Mouse (Mus musculus) ovary, postnatal 10 days (tissue): ENCODE results near the gene Gm28539.
A peak's percentile ranks its signal among the peaks of the same experiment; 100 is the strongest.
"Not testable (repeated sequence)": the region's sequence is repeated elsewhere in the genome, so short reads cannot be mapped to it uniquely, and the experiment has no call there.

ENCODE experiments used
- DNase-seq: peaks from one replicate; pipeline ENCODE4 v3.0.0; 2022; ENCODE audit warnings: low spot score

Gene Gm28539

DNA sequence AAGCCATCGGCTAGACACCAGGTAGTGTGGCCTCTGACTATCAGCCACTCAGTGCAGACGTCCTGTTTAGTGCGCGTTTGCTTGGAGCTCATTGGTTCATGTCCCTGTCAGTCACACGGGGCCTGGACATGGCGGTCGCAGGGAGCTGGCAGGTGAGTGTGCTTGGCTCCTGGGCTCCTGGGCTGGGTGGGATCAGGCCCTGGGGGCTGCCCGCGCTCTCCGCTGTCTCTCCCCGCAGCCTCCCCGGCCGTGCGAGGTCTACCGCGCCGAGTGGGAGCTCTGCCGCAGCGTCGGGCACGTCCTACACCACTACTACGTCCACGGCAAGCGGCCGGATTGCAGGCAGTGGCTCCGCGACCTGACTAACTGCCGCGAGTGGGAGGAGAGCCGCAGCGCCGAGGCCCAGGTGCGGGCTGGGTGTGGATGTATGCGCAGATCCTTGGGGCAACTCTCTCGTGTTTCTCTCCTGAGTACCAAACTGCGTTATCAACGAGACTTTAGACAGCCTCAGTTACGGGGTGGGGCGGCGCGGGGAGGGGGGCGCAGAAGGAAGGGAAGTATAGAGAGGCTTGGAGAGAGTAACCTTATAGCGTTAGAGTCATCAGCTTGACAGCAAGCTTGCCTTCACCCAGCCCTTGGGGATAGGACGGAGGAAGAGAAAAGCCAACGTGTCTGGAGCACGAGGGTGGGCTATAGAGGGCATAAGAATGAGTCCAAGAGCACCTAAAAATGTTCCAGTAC lies at the start of gene Gm28539, which contains the start of gene 2510002D24Rik:
TSS of gene Gm28539 (plus strand) at position 117 of the 741 bp plus-strand sequence.
TSS of gene 2510002D24Rik (plus strand) at position 111 of the 741 bp plus-strand sequence.
- DNase-seq, result peak; percentile 85

DNA sequence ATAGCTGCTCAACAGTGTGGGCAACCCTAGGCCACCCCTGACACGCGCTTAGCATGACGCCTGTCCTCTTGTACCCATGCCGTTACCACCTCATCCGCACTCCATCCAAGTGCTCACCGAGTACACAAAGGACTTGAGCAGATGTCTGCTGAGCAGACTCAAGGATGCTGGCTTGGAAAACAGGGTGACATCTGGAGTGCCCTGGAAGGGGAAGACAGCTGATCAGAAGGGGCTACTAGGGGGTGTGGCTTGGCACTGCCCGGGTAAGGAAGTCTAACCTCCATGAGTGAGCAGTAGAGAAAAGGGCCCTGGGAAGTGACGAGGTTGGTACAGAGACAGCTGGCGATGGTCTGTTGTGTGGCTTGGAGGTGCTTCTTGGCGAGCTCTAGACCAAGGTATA lies 49.7 kb upstream of the Gm28539 start:
- no peak for DNase-seq

DNA sequence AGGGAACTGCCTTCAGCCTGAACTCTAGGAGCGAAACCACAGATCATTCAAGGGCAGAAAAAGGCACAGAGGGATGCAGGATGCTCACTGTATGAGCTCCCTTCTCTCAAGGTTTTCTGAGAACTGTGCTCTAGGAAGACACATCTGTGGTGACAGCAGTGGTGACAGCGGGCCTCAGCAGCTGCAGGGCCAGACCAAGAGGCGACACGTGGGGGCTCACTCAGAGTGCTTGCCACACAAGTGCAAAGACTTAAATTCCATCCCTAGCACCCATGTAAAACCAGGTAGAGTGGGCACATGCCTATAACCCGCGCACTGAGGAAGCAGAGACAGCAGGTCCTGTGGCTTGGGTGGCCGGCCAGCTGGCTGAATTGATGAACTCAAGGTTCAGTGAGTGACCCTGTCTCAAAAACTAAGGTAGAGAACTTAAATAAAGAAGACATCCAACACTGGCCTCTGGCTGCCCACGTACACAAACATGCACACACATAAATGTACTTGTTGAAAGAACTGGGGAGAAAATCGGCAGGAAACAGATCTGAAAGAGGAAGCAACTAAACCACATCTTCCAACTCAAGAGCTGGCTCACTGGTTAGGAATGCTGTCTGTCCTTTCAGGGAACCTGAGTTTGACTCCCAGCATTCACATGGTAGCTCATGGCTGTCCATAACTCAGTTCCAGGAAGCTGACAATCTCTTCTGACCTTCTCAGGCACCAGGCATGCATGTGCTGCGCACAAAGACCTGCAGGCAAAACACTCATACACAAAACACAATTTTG lies 47.6 kb upstream of the Gm28539 start:
- DNase-seq, result no peak

DNA sequence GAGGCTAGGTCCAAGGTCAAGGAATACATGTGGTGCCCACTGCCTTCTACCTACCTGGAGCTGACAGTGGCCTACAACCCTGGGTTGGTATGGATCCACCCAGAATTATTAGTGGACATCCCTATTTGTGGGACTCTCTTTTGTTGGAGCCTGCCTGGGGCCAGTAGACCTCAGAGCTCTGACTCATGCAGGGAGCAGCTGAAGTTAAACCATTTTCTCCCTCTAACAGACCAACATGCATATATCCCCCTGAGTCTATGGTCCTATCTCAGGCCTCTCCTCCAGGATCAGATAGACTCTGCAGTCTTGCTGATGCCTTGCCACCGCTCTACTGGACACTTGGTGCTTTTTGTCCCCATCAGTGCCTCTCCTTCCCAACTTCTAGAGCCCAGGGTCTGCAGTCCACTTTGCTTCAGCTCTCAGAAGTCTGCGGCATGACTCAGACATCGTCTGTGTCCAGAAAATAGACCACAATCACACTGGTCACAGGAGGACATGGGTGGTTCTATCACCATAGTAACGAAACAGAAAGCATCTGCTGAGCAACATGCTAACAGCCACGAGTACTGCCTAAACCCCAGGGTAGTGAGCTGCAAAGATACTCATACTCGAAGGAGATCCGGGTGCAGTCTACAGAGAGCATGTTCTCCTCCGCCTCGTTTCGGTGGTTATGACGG lies 41.0 kb upstream of the Gm28539 start:
- DNase-seq, result no peak

DNA sequence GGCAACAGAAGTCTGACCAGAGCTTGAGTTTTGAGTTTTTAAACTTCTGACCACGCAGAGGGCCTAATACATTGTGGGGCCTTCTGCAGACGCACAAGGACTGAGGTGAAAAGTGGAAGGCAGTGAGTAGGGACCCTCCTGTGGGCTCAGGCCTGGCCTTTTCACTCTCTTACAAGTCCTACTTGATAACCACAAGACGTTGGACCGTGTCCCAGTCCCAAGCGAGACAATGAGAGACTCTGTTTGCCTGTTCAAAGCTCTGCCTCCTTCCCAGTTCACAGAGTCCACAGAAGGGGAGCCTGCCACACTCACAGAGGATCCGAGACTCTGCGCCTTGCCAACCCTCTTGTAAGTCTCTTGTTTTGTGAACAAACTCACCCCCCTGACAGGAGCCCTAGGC lies 39.7 kb upstream of the Gm28539 start:
- DNase-seq, result no peak

DNA sequence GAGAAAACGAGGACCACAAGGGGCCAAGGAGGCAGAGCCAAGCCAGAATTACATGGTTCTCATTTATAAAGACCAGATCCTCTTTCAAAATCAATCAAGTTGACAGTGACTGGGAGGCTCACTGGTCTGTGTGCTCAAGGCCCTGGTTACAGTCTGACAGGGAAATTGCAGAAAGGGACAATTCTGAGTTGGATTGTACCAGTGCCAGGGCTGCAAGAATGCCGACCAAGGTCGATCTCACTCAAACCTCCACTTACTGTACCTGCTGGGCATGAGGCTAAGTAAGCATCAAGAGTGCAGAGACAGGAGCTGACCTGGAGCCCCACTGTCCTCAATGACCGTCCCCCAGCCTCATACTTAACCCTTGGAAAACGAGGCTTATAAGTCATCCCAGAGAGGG lies 38.2 kb upstream of the Gm28539 start:
- no peak for DNase-seq

DNA sequence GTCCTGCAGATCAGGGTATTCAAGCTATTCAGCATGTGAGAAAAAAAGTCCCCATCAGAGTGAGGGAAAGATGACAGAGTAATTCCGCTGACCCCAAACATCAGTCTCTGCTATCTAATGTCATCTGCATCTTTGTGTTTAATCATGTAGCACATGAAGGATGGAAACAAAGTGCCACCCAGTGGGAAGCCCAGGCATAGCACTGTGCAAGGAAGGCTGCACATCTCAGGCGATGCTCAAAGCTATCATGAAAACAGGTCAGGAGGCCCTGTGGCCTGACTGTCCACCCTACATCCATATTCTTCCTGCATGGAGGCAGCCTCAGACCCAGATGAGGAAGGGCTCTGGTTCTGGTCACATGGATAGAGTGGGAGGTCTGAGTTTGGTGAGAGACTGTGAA lies 37.5 kb upstream of the Gm28539 start:
- no peak for DNase-seq

DNA sequence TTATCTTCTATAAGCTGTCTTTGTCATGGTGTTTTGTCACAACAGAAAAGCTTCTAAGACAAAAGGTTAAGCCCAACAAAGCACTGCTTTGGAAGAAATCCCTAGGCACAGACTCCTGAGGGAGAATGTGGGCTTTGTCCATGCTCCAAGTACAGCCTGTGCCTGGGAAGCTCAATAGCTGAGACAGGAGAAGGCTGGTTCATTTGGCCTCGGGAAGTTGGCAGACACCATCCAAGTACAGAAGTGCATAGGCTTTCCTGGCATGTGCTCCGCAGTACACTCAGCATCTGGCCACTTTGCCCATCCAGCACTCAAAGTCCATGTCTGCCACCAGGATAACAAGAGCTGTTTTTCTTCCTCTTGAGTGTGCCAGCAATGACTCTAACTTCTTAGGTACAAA lies 30.6 kb upstream of the Gm28539 start:
- DNase-seq, result no peak

DNA sequence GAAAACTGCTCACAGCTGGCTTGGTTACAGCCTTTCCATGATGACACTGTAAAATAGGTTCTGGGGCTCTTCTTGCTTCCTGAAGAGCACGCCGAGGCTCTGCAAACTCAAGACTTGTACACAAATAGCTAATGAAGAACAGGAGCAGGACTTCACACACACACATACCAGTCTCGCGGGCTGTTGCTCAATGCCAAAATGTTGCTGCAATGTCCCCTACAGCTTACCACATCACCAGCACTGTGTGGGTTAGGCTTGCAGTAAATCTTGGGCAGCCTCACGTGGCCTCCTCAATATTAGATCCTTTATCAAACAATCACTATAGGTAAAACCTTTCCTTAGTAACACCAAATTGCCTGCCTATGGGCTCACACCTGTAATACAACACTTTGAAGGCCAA lies 27.4 kb upstream of the Gm28539 start:
- no peak for DNase-seq

DNA sequence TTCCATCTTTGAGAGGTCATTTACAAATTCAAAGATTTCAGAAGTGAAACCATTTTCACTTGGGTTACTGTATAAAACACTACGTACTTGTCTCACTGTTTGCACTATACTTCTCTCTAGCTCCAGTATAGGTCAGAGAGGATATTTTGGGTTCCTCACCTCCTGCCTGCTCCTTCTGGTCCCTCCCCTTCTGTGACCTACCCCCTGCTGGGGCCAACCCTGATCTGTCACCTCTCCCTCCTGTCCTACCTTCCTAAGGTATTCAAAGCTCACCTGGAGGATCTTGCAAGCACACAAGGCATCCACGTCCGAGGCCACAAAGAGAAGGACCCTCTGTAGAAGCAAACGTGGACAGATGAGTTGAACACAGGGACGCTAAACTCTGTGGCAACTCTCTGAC lies 25.4 kb upstream of the Gm28539 start:
- no peak for DNase-seq

DNA sequence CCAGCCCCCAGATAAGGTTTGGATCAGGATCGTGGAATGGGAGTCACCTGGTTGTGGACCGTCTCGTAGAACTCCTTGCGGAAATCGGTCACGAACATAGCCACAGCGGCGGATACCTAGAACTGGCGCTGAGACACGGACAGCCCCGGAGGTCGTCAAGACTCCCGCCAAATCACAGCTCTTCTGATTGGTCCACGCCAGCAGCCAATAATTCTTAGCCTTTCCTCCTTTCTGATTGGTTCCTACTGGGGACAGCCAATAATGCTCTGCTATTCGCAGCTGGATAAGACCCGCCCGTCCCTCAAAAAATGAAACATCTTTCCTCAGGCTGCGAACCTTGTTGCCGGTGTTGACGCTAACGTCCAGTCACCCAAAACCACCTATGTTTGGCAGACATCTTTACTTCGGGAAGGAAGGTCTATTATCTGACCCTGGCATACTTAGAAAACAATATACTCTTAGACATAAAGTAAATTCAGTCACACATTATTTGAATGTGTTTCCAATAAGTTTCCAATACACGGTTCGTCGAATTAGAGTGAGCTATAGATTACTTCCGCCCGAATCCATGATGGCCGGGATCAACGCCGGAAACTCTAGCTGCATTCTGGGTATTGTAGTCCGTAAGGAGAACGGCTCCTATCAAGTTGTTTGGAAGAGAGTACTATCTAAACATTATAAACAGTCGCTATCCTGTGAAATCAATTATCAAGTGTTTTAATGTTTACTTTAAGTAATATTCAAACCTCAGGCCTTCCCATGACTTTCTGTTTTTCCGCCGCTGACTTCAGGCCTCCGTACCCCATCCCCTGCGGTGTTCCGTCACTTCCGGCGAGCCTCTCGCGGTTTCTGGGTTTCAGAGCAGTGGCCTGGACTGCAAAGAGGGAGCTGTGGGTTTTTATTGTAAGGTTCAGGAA lies 24.7 kb upstream of the Gm28539 start, which contains the start of the genes Ufd1 and Cdc45:
TSS of gene Ufd1 (plus strand) at position 312 of the 917 bp plus-strand sequence.
TSS of gene Cdc45 (minus strand) at position 520 of the 917 bp plus-strand sequence.
- DNase-seq, result peak; percentile 65

DNA sequence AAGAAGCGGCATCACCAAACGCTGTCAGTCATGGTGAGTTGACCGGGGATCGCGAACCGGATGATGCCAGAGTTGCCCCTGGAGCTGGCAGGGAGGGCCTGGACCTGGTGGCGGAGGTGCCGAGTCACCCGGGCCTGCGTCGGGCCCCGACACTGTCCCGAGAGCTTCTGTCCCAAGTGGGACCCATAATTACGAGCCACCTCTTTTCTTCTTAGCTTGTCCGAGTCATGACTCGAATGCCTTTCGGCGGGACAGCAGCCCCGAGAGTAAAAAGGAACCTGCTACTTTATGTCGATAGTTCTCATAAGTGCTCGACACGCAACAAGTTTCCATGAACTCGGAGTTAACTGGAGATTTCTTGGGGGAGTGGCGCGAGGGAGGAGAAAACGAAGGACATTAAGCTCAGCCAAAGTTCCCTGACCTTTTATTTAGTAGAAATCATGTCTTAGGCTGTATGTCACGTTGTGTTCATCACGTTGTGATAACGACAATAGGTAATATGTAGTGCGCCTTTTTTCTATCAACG lies 23.9 kb upstream of the Gm28539 start:
- no peak for DNase-seq

DNA sequence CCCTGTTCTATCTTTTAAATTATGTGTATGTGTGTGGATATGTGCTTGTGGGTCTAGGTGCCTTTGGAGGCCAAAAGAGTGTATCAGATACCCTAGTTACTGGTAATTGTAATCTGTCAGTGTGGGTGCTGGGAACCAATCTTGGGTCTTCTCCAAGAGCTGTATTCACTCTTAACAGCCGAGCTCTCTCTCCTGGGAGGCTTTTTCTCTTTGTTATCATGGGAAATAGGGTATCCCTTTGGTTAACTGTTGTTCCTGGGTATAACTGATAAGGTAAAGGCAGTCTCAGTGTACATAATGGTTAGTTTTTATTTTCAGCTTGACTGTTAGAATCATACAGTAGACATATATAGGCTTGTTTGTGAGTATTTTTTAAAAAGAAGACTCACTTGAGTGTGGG lies 14.0 kb upstream of the Gm28539 start:
- no peak for DNase-seq

DNA sequence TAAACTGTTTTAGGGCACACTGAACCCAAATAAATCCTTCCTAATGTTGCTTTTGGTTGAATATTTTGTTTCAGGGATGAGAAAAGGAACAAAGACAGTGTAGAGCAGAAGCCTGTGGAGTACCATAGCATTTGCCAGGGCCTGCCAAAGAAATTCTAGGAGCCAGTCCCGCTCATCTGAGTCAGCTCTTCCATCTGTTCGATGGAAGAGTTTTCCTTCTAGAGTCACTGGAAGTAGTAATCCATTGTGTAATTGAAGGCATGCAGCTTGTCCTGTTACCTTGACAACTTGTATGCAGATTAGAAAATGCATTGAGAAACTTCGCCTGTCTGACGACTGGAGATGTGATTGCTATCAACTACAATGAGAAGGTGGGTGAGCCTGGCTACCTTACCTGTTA lies 13.5 kb upstream of the Gm28539 start:
- no peak for DNase-seq

DNA sequence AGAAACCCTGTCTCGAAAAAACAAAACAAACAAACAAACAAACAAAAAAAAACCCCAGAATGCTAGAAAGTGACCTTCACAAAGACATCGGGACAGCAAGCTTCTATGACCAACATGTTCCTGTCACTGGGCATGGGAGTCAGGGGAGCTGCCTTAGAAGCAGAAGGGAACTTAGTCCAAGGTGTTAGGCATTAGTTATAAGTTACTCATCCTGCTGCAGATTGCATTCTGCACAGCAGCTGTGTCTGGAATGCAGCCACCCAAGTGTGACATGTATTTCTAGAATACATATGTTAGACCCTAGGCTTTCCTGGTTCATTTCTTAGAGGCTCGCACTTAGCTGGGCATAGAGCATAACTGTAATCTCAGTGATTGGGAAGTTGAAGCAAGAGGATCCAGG lies 7.8 kb upstream of the Gm28539 start:
- no peak for DNase-seq

DNA sequence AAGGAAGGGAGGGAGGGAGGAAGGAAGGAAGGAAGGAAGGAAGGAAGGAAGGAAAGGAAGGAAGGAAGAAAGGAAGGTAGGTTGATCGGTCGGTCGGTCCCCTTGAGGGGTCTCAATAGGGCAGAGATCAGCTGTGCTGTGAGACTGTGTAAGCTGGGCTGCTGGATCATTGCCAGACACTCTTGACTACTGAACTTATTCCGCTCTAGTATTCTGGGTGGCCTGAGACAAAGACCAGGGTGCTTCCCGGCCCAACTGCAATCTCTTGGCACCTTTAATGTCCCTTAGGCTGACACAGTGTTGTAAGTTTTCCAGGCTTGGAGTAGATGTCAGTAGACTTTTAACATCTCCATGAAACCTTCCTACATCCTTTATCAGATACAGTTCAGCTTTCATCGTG lies 7.3 kb upstream of the Gm28539 start:
- DNase-seq, result no peak

DNA sequence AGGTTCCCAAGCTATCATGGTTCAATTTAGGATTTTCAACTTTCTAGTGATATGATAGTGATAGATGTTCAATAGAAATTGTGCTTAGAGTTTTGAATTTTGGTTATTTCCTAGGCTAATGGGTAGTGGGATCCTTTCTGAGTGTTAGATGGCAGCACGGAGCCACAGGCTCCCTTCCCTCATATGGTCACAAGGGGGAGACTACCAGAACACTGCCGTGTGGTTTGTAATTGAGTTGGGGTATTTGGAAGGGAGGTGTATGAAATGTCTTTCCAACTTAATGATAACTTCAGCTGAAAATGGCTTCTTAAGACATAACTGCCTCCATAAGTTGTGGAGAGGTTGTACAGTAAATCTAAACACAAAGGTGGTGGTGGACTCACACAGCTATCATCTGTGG lies 2.9 kb upstream of the Gm28539 start:
- DNase-seq, result no peak

DNA sequence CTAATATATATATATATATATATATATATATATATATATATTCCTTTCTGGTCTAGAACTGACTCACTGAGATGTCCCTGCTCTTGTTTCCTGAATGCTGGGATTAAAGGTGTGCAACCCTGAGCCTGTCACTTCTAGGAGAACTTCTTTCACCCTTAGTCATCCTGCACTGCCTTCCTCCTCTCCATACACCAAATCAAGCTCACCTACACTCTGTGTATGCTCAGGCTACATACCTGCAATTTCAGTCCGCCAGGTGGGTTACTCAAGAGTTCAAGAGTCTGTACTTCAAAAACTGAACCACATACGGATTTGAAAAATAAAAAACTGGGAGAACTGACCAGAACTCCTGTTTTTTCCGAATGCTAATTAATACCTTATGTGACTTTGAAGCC lies 314 bp upstream of the Gm28539 start:
- no peak for DNase-seq

DNA sequence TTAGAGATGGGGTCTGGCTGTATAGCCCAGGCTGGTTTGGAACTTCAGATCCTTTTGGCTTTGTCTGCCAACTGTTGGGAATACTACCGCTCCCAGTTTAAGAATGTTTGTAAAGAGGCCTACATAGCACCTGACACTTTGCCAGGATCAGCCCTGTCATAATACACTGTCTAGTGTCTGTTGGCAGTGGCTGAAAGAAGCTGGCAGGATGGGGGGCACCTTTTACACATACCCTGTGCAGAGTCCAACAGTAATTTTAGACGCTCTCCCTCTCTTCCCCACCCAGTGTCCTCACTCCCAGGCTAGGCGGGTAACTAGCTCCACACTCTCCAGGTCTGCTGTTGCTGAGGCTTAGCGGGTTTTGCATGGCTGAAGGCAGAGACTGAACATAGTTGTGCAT lies 2.0 kb downstream of the Gm28539 start:
- no peak for DNase-seq

DNA sequence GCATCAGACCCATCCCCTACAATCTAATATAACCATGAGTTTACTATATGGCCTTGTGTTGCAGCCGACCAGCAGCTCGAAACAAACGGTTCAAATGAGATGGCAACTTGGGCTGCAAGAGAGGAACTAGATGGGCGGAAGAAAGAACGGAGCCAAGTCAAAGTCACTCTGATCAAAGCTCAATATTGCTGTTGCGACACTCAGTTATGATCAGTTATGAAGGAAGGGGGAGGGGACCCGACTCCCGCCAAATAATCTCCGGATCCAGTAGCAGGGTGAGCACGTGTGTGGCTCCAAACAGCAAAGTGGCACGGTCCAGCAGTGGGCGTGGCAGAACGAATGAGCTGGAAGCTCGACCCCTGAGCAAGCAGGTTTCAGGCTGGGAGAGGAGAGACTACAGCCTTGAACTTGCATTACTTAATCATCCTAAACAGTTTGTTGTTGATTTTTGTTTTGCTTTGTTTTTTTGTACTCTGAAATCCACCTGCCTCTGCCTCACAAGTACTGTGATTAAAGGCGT lies 10.0 kb downstream of the Gm28539 start:
- DNase-seq, result no peak

DNA sequence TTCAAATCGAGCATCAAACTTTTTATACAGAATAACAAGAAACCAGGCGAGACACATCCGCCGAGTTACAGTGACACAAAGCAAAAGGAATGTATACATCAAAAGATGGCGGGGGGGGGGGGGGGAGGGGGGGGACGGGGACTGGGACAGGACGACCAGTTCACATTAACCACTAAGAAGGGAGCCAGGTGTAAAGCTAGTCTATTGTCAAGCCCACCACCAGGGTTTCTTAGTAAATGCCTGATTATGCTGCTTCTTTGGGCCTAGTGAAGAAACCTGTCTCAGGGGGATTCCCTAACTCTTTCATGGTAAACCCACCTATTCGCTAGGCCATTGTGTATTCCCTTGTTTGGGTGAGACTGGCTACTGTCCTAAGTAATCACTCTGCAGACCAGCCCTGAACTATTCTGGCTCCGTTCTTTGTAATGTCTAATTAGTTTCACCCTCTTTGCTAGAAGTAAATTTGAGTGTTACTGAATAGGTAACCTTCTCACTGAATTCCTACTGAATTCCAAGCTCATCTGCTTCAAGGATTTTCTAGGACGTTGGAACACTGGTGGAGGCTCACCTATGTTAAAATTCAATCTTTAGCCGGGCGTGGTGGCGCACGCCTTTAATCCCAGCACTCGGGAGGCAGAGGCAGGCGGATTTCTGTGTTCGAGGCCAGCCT lies 13.3 kb downstream of the Gm28539 start:
- not testable (repeated sequence) for DNase-seq
